Mouse (Mus musculus) naive thymus-derived CD4-positive, alpha-beta T cell, adult 2 months (primary cell): ENCODE data around the gene Rimklb.
"Not testable (repeated sequence)": the region's sequence is repeated elsewhere in the genome, so short reads cannot be mapped to it uniquely, and the experiment has no call there.

Experiments
- DNase-seq: peaks from one replicate; pipeline ENCODE4 v3.0.0-alpha.2; 2011; ENCODE audit warnings: low read depth

The Rimklb gene

DNA sequence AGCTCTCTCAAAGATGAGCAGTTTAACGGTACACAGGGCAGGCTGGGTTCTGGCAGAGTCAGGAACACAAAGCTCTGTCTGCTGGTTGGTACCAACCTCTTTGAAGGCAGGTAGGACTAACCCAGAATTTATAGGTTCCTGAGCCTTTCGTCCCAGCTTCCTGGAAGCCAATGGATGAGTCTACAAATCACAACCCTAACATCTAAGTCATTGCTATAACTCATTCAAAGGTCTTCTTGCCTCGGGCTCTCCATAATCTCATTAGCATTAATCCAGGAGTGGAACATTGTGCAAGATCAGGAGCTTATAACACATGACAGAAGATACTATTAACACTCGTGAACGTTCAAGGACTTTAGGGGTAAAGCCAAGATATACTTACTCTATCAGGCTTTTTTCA is at the start of gene Rimklb:
Rimklb (minus strand) TSS at position 101 of the 400 bp plus-strand sequence.
- DNase-seq: no peak

DNA sequence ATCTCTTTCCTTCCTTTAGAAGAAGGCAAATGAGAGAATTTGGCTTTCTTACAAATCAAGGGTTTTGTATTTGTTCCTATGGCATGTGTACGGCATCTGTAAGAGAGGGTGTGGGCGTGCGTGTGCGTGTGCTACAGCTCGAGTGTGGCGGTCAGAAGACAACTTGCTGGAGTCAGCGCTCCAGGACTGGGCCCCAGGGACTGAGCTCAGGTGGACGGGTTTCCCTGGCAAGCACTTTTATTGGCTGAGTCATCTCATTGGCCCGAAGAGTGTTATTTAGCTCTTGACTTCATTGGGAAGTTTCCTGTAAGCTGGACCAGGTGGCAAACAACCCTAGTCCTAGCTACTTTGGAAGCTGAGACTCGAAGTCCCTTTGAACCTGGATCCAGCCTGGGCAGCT is 47.4 kb upstream of the Rimklb start:
- DNase-seq: no peak

- no peak for DNase-seq
Measured at GRCm38 (mm10) chr6:122545289-122545882, 46.8 kb upstream of the Rimklb start.

DNA sequence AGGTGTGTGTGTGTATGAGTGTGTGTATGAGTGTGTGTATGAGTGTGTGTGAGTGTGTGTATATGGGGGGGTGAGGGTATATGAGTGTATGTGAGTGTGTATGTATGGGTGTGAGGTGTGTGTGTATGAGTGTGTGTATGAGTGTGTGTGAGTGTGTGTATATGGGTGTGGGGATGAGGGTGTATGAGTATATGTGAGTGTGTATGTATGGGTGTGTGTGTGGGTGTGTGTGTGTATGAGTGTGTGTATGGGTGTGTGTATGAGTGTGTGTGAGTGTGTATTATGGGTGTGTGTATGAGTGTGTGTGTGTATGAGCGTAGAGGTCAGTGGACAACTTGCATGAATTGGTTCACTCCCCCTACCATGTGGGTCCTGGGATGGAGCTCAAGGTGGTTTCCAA is 46.1 kb upstream of the Rimklb start:
- no peak for DNase-seq

DNA sequence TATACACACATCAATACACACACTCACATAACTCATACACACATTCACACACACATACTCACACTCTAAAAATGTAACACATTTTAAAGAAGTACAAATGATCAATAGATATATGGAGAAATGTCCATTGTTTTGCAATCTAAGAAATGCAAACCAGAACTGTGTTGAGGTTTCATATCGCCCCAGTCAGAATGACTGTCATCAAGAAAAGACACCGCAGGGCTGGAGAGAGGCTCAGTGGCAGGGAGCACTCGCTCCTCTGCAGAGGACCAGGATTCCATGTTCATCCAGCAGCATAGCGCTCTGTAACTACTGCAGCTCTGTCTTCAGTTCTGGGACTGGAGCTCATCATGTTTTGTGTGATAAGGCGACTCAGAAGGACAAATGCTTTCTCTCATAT is 45.0 kb upstream of the Rimklb start:
- DNase-seq: no peak

GRCm38 (mm10) chr6:122542459-122542858 is 43.9 kb upstream of the Rimklb start:
- not testable (repeated sequence) for DNase-seq

DNA sequence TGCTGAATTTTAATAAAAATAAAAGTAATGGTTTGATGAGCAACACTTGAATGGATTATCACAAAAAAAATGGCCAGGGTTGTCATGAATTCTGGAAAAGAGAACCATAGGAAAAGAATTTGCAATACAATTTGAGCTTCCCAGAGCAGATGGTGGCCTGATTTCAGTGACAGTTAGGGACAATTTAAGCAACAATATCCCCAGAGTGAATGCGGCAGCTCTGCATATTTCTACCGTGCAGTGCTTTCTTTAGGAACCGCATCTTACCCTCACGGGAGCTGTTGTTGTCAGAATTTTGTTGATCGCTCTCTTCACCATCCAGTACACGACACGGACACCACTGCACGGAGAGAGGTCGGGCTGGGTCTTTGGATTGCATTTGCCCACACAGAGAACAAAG is 41.0 kb upstream of the Rimklb start:
- no peak for DNase-seq

- no peak for DNase-seq
Measured at GRCm38 (mm10) chr6:122534032-122534431, 35.5 kb upstream of the Rimklb start.

GRCm38 (mm10) chr6:122532883-122533302 is 34.3 kb upstream of the Rimklb start:
- peak; percentile 54 for DNase-seq

DNA sequence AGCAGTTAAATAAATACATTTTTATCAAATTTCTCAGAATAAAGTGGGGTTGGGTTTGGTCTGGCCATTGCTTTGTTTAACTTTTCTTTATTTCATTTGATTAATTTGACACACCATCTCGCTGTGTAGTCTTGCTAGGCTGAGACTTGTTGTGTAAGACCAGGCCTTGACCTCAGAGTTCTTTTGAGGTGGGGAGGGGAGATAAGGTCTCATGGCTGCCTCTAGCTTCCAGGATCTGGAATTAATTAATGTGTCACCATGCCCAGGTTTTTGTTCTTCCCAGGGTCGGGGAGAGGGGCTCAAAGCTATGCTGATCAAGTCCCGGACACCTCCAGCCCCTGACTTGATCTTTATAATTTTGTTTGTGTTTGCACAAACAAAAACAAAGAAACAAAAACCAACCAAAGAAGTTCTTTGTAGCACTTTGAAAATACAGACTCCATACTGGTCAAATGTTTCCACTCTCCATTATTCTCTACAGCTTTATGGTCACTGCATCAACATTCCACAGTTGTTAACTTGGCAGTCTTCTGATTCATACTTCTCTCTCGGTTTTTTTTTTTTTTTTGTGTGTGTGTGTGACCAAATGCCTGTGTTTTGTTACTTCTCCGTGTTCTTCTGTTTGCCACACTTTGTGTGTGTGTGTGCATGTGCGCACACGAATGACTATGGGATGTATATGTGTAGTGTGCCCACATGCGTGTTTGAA is 33.1 kb upstream of the Rimklb start:
- no peak for DNase-seq

- DNase-seq: no peak
Measured at GRCm38 (mm10) chr6:122528136-122528535, 29.6 kb upstream of the Rimklb start.

GRCm38 (mm10) chr6:122527596-122527995 is 29.0 kb upstream of the Rimklb start:
- peak; percentile 26 for DNase-seq

GRCm38 (mm10) chr6:122523289-122523688 is 24.7 kb upstream of the Rimklb start:
- DNase-seq: no peak

DNA sequence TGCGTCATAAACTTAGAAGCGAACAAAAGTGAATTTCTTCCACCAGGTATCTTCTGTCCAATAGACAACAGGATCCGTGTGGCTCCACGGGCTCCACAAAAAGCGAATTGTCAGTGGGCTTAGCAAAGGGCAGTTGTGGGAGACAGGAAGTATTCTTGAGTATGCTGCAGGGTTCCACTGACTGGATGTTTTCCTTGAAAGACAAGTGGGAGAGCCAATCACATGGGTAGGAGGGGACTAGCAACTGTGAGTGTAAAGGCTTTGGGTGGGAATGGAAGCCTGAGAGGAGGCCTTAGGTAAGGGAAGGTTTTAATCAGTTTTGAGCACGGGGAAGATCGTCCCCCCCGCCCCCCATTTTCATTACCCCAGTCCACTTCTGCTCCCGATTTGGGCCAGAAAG is 24.0 kb upstream of the Rimklb start:
- no peak for DNase-seq

DNA sequence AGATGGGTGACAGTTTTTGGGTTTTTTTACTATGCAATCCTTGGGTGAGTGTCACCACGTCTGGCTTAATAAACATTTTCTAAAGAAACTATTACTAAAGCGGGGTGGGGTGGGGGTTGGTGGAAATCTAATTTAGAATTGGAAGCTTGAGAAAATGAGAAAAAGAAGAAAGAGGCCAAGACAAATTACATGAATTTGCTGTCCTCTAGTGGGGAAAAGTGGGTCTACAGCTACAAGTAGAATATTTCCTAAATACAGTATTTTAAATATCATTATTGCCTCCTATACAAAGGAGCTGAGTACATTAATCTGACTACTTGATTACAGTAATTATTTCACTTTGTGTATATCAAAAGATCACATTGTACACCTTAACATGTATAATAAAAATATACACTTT is 20.8 kb upstream of the Rimklb start:
- DNase-seq: no peak

DNA sequence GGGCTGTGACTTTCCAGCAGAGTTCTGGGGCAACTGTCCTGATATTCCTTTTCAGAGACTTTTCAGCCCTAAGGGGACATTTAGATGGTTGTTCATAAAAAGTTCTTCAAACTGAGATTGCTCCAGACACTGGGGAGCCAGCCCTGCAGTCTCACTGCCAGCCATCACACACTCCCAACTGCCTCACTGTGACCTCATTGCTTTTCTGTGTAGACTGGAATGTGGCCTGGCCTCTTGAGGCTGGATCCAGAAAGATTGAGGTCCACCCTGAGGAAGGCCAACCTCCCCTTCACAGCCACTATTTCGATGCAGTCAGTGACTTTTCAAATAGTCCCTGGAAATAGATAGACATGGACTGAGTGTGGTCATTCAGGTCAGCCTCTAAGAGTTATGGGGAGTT is 19.1 kb upstream of the Rimklb start:
- no peak for DNase-seq

DNA sequence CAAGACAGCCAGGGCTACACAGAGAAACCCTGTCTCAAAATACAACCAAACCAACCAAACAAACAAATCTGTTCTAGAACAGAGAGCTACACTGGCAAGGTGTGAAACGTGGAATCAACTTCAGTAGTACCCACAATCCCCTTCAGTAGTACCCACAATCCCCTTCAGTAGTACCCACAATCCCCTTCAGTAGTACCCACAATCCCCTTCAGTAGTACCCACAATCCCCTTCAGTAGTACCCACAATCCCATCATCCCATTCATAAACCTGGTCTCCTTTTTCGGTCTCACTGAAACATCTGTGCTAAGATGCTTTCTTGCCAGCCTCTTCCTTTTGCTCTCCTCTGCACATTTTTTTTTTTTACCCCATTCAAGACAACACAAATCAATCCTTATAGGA is 17.2 kb upstream of the Rimklb start:
- DNase-seq: not testable (repeated sequence)

- DNase-seq: no peak
Measured at GRCm38 (mm10) chr6:122514312-122514711, 15.8 kb upstream of the Rimklb start.

GRCm38 (mm10) chr6:122512914-122513878 is 14.6 kb upstream of the Rimklb start:
- DNase-seq: no peak

- no peak for DNase-seq
Measured at GRCm38 (mm10) chr6:122508494-122508893, 9.9 kb upstream of the Rimklb start.

DNA sequence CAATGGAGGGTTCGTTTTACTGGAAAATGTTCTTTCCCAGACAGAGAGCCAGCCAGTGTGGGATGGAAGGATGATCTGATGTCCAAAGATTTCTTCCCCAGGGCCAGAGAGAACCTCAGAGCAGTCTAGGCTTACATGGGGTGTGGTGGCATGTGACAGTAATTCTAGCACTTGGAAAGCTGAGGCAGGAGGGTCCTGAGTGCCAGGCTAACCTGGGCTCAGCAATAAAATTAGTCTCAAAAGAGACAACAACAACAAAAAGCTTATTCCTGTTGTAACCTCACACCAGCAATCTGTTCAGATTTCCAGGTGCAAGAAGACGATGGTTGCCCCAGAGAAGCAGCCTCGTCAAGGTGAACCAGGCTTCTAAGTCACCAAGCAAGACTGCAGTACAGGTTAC is 7.0 kb upstream of the Rimklb start, which contains the start of gene Mfap5:
Mfap5 (plus strand) TSS at position 301 of the 400 bp plus-strand sequence.
- DNase-seq: no peak

- no peak for DNase-seq
Measured at GRCm38 (mm10) chr6:122505041-122505440, 6.5 kb upstream of the Rimklb start.

- DNase-seq: peak; percentile 16
Measured at GRCm38 (mm10) chr6:122496501-122496900, 2.1 kb downstream of the Rimklb start.
